Mouse (Mus musculus): ENCODE results near the gene Leng1.

The Leng1 gene

GRCm38 (mm10) chr7:3692382-3692986, 26.8 kb upstream of the Leng1 start, which contains the start of gene Tsen34:
Tsen34 (plus strand) TSS chr7:3692863.
- DNase-seq (ENCODE audit: low spot score in 2 of 2), result no peak

- DNase-seq (ENCODE audit: low spot score in 2 of 2), result no peak
These were observed 26.3 kb upstream of the Leng1 start for GRCm38 (mm10) chr7:3691919-3692318.

- no peak for DNase-seq (ENCODE audit: low spot score in 2 of 2)
These were observed 20.0 kb upstream of the Leng1 start for GRCm38 (mm10) chr7:3685400-3686187.

GRCm38 (mm10) chr7:3684698-3685097, 19.1 kb upstream of the Leng1 start:
- no peak for DNase-seq (ENCODE audit: low spot score in 2 of 2)

GRCm38 (mm10) chr7:3683908-3684550, 18.4 kb upstream of the Leng1 start:
- DNase-seq (ENCODE audit: low spot score in 2 of 2), result no peak

- DNase-seq (ENCODE audit: low spot score in 2 of 2), result no peak
These were observed 11.7 kb upstream of the Leng1 start, which contains the start of gene Tmc4 for GRCm38 (mm10) chr7:3677342-3677741. Tmc4 (minus strand) TSS chr7:3677553.

- DNase-seq (ENCODE audit: low spot score in 2 of 2), result no peak
These were observed 10.7 kb upstream of the Leng1 start for GRCm38 (mm10) chr7:3676371-3676770.

GRCm38 (mm10) chr7:3675228-3675548, 9.5 kb upstream of the Leng1 start:
- no peak for DNase-seq (ENCODE audit: low spot score in 2 of 2)

GRCm38 (mm10) chr7:3674507-3675227, 9.0 kb upstream of the Leng1 start:
- DNase-seq (ENCODE audit: low spot score in 2 of 2), result peak; percentile 59 to 65

- DNase-seq (ENCODE audit: low spot score in 2 of 2), result no peak
These were observed 1.3 kb upstream of the Leng1 start for GRCm38 (mm10) chr7:3666921-3667391.

GRCm38 (mm10) chr7:3664524-3665214, 971 bp downstream of the Leng1 start:
- DNase-seq (ENCODE audit: low spot score in 2 of 2), result no peak

GRCm38 (mm10) chr7:3658578-3658977, 7.1 kb downstream of the Leng1 start:
- DNase-seq (ENCODE audit: low spot score in 2 of 2), result no peak

- DNase-seq (ENCODE audit: low spot score in 2 of 2), result no peak
These were observed 8.7 kb downstream of the Leng1 start for GRCm38 (mm10) chr7:3656966-3657365.

GRCm38 (mm10) chr7:3646641-3647040, 19.0 kb downstream of the Leng1 start:
- DNase-seq (ENCODE audit: low spot score in 2 of 2), result no peak

- DNase-seq (ENCODE audit: low spot score in 2 of 2), result no peak
These were observed 19.5 kb downstream of the Leng1 start for GRCm38 (mm10) chr7:3646188-3646587.

- DNase-seq (ENCODE audit: low spot score in 2 of 2), result no peak
These were observed 20.1 kb downstream of the Leng1 start for GRCm38 (mm10) chr7:3645488-3646025.

GRCm38 (mm10) chr7:3644672-3645487, 20.8 kb downstream of the Leng1 start, which contains the start of gene Cnot3:
Cnot3 (plus strand) TSS chr7:3645268.
- DNase-seq (ENCODE audit: low spot score in 2 of 2), result peak; percentile 100

GRCm38 (mm10) chr7:3644348-3644671, 21.3 kb downstream of the Leng1 start:
- DNase-seq (ENCODE audit: low spot score in 2 of 2), result no peak

- no peak for DNase-seq (ENCODE audit: low spot score in 2 of 2)
These were observed 21.8 kb downstream of the Leng1 start for GRCm38 (mm10) chr7:3643843-3644242.

- DNase-seq (ENCODE audit: low spot score in 2 of 2), result no peak
These were observed 22.2 kb downstream of the Leng1 start for GRCm38 (mm10) chr7:3643412-3643811.
